Mouse (Mus musculus): ENCODE measurements at regions not wholly inside any gene's neighbourhood (a gene's known extent, or its start where the extent isn't known, plus 50 kb on each side); places are given as distances from the start of the nearest gene placed in this dataset.

GRCm38 (mm10) chr10:111782195-111782810 is 190.2 kb upstream of the Krr1 start:
- no peak for ATAC-seq (ENCODE audit: low TSS enrichment)

GRCm38 (mm10) chr10:111783496-111783895 is 189.0 kb upstream of the Krr1 start:
- ATAC-seq (ENCODE audit: low TSS enrichment): no peak

GRCm38 (mm10) chr10:111784065-111784853 is 188.2 kb upstream of the Krr1 start:
- peak; percentile 91 for ATAC-seq (ENCODE audit: low TSS enrichment)

GRCm38 (mm10) chr10:111787175-111787574 is 185.3 kb upstream of the Krr1 start:
- no peak for ATAC-seq (ENCODE audit: low TSS enrichment)

- ATAC-seq (ENCODE audit: low TSS enrichment): no peak
Measured at GRCm38 (mm10) chr10:111789264-111789663, 183.2 kb upstream of the Krr1 start.

GRCm38 (mm10) chr10:111790911-111791310 is 181.6 kb upstream of the Krr1 start:
- ATAC-seq (ENCODE audit: low TSS enrichment): no peak

GRCm38 (mm10) chr10:111795056-111795455 is 177.4 kb upstream of the Krr1 start:
- ATAC-seq (ENCODE audit: low TSS enrichment): peak; percentile 31; the same call in 1 of the 2 replicates

- no peak for ATAC-seq (ENCODE audit: low TSS enrichment)
Measured at GRCm38 (mm10) chr10:111795756-111796155, 176.7 kb upstream of the Krr1 start.

GRCm38 (mm10) chr10:111798851-111799281 is 173.6 kb upstream of the Krr1 start:
- ATAC-seq (ENCODE audit: low TSS enrichment): no peak

- ATAC-seq (ENCODE audit: low TSS enrichment): peak; percentile 47
Measured at GRCm38 (mm10) chr10:111799850-111800589, 172.4 kb upstream of the Krr1 start.

- ATAC-seq (ENCODE audit: low TSS enrichment): no peak
Measured at GRCm38 (mm10) chr10:111800590-111800935, 171.9 kb upstream of the Krr1 start.

- no peak for ATAC-seq (ENCODE audit: low TSS enrichment)
Measured at GRCm38 (mm10) chr10:111801021-111801793, 171.3 kb upstream of the Krr1 start.

- no peak for ATAC-seq (ENCODE audit: low TSS enrichment)
Measured at GRCm38 (mm10) chr10:111801794-111802359, 170.6 kb upstream of the Krr1 start.

- no peak for ATAC-seq (ENCODE audit: low TSS enrichment)
Measured at GRCm38 (mm10) chr10:111806333-111806732, 166.1 kb upstream of the Krr1 start.

GRCm38 (mm10) chr10:111806916-111807315 is 165.5 kb upstream of the Krr1 start:
- no peak for ATAC-seq (ENCODE audit: low TSS enrichment)

- ATAC-seq (ENCODE audit: low TSS enrichment): no peak
Measured at GRCm38 (mm10) chr10:111813736-111814135, 158.7 kb upstream of the Krr1 start.

GRCm38 (mm10) chr10:111814648-111815047 is 157.8 kb upstream of the Krr1 start:
- ATAC-seq (ENCODE audit: low TSS enrichment): no peak

- no peak for ATAC-seq (ENCODE audit: low TSS enrichment)
Measured at GRCm38 (mm10) chr10:111815160-111815559, 157.3 kb upstream of the Krr1 start.

- peak; percentile 27 for ATAC-seq (ENCODE audit: low TSS enrichment)
Measured at GRCm38 (mm10) chr10:111815821-111816599, 156.5 kb upstream of the Krr1 start.

- no peak for ATAC-seq (ENCODE audit: low TSS enrichment)
Measured at GRCm38 (mm10) chr10:111819755-111820451, 152.6 kb upstream of the Krr1 start.

All from frontal cortex, adult (tissue).